Mouse (Mus musculus) naive thymus-derived CD4-positive, alpha-beta T cell, adult 2 months (primary cell): Measurements from ENCODE around the gene Hoxa4.

Experiments
- DNase-seq: peaks from one replicate; pipeline ENCODE4 v3.0.0-alpha.2; 2011; ENCODE audit warnings: low read depth

Hoxa4 gene

DNA sequence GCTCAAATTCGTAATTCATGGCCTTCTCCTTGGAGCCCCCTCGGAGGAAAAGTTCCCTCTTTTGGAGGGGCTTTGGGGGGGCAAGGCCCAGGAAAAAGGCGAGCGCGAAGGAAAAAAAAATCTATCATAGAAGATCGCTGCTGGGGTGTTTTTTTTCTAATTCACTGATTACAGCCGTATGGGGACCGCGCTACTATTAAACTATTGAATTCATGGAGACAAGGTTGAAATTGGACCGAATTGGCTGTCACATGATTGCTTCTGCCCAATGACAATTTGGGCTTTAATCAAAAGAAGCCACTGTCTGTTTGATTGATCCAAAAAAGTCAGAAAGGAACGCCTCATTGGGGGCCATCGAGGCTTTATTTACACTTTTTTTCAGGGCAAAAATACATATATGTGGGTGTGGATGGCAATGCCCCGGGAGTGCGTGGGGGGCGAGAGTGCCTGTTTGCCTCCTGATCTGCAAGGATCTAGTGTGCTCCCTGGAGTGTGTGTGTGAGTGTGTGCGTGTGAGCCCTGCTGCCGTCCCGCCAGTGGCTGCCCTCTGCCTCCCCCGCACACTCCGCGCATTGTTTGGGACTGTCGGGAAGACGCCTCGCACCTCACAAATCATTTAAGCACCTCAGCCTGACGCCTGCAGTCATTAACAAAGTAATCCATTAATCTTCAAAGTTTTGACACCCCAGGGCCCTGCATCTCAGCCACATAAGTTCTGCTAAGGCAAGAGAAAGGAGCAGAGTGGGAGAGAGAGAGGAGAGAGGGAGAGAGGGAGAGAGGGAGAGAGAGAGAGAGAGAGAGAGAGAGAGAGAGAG lies 26.7 kb downstream of the Hoxa4 start, which contains the start of gene Hoxa2:
Gene Hoxa2 (minus strand): TSS at position 206 of the 815 bp plus-strand sequence.
- no peak for DNase-seq

DNA sequence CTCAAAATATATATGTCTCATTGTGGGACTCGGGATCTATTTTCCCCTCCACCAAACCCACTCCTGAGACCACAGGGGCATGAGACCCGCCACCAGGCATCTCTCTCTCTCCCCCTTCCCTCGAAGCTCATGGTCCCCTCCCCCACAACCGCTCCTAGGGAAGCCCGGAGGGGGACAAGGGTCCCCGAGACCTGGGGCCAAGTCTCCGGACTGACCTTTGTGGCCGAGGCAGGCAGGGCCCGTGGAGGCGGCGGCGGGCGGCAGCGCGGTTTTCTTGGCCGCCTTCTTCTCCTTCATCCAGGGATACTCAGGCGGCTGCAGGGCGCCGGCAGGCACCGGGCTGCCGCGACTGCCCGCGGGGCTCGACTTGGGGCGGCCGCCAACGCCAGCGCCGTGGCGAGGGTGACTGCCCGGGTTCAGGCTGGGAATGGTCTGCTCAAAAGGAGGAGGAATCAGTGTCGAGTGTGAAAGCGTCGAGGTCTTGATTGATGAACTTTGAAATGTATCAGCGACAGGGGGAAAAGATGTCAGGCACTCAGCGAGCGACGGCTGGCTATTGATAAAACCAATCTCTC lies 27.4 kb downstream of the Hoxa4 start:
- DNase-seq: no peak

DNA sequence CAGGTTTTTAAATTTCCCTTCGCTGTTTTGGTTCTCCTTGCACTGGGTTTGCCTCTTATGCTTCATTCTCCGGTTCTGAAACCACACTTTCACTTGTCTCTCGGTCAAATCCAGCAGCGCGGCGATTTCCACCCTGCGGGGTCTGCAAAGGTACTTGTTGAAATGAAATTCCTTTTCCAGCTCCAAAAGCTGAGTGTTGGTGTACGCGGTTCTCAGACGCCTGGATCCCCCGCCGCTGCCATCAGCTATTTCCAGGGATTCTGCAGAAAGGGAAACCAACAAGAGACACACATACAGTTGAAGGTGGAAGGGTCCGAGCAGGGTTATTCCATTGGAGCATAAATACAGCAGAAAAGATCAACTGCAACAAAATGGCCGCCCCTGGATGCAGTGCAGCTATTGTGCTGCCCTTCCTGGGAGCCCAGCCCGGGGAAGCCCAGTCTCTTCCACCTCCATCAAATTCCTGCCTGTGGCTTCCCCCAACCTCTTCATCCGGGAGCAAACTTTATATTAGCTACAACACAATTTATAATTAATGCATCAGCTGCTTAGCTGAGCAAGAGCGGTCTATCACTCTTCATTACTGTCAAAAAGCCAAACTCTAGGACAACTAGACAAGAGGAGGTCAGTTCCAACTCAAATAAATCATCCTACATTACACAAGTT lies 28.1 kb downstream of the Hoxa4 start:
- DNase-seq: no peak

DNA sequence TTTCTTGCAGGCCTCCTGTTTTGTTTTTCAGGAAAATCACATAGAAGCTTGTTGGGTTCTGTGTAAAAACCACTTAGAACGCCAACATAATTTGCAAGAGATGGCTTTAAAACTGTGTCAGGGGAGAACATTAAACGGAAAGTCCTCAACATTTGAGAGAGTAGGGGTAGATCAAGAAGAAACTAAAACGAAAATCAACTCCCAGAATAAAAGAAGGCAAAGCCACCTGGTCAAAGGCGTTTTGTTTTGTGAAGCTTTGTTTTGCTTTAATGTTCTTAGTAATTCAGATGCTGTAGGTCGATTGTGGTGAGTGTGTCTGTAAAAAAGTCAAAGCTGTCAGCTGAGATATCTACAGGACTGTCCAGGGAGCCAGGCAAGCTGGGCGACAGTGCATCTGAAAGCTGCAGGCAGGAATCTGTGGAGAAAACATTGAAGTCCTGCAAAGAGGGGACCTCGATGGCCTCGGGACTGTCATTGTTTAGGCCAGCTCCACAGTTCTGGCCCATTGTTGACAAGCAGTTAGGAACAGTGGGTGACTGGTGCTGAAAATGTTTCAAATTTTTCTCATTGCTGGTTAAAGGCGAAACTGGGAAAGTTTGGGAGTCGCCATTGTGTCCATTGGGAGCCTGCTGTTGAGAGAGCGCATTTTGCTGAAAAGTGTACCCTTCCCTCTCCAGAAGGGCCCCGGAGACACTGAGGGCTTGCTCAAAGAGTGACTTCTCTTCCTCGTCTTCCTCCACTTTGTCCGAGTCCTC lies 28.8 kb downstream of the Hoxa4 start:
- DNase-seq: no peak

DNA sequence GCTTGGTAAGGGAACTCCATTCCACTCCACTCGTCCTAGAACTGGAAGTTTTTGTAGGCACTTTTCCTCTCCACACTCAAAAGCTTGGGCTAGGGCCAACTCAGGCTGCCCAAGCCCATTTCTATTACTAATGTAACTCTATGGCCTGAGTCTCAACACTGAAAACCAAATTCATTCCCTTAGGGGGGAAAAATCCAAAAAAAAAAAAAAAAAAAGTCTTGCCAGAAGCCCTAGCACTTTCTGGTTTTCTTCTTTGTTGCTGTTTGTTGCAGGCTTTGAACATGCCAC lies 29.5 kb downstream of the Hoxa4 start:
- DNase-seq: no peak

DNA sequence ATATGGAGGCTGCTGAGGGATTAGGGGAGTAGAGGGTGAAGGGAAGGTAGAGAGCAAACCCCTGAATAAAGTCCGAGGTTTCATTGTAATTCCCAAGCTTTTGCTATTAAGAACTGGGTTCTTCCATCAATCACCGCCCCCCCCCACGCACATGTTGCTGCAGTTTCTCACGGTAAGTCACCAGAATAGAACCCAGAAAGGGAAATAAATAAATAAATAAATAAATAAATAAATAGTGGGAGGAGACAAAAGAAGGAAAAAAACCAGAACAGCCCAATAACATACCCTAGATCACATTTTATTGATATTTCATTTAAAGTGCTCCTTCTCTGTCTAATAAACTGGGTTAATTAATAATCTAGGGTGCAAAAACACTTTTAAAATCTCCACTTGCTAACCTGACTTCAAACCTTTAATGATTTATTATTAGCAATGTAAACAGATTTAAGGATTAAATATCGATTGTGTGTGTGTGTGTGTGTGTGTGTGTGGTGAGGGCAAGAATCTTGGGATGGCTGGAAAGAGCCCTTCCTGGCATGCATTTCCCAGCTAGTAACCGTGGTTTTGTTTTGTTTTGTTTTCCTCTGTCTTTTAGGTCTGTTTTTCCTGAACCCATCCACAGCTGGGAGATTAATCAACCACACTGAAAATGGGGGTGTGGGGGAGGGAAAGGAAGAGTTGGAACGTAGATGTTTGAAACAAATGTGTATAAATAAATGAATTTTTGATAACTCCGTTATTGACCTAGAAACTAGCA lies 30.0 kb downstream of the Hoxa4 start:
- DNase-seq: no peak

DNA sequence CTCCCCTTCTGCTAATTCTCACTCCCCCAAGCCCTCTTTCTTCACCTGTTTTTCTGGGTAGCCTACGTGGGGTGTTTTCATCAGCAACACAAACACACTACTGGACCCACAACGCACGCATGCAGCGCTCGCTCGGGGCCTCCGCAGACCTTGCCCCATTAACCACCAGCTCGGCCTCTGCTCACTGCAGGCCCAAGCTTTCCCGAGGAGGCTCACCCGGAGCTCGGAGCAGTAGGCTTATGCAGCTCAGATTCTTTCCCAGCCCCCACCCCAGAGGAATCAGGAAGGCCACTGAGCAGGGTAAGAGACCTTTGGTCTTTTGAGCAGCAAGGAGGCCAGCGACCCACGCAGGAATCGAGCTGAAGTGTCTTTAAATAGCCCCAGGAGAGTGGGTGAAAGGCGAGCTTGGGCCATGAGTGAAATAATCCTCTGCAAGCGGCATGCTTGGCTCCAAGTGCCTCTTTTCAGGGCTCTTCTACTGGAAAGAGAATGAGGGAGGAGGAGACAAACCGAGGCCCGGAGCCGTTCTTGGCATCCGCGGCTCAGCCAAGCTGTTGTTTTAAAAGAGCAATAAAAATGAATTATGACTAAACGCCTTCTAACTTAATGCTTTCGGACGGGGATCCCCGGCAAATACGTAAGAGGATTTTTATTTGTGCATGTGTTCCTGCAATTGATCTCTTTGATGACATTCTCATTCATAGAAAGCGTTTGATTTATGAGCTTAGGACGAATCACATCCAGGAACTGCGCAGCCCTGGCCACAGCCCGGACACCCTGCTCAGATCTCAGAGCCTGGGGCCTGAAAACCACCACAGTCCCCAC lies 30.8 kb downstream of the Hoxa4 start:
- no peak for DNase-seq

DNA sequence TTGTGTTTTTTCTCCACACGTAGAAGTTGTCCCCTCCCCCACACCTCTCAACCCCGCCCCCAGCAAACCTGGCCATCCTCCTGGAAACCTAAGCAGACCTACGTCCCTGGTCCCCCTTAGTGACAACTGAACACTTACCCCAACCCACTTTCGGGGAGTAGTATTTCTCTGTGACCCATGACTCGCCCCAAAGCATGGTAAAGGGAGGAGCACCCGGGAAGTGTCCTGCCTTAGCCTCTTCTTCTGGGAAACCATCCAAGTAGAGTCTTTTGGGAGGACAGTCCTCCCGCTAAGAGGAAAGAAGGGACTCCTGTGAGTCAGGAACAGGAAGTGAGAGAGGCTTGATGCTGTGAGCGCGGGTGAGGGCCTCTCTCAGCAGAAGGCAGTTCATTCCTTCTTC lies 31.6 kb downstream of the Hoxa4 start:
- DNase-seq: peak; percentile 24

DNA sequence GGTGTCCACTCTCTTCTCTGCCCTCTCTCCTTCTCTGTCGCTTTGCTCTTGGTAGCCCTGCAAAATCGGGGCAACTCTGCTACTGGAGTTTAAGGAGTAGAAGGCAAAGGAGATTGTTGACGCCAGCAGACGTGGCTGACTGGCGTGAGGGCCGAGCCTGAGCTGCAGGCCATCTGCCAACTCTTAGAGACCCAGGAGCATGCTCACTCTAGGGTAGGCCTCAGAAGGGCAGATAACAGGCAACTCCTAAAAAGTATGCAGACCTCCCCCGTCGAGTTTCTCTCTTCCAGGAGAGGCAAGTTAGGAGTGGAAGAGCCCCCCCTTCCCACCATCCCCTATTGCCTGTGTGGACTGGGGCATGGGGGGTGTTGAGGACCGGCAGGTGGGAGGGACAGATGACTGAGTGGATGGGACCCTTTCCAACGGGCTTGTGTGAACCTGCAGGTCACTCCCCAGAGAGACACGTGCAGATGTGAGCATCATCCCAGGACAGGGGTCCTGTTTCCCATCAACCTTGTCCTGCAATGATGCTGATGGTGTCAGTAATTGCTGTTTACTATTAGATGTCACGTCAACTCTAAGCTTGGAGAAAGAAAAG lies 32.3 kb downstream of the Hoxa4 start:
- peak; percentile 23 for DNase-seq

DNA sequence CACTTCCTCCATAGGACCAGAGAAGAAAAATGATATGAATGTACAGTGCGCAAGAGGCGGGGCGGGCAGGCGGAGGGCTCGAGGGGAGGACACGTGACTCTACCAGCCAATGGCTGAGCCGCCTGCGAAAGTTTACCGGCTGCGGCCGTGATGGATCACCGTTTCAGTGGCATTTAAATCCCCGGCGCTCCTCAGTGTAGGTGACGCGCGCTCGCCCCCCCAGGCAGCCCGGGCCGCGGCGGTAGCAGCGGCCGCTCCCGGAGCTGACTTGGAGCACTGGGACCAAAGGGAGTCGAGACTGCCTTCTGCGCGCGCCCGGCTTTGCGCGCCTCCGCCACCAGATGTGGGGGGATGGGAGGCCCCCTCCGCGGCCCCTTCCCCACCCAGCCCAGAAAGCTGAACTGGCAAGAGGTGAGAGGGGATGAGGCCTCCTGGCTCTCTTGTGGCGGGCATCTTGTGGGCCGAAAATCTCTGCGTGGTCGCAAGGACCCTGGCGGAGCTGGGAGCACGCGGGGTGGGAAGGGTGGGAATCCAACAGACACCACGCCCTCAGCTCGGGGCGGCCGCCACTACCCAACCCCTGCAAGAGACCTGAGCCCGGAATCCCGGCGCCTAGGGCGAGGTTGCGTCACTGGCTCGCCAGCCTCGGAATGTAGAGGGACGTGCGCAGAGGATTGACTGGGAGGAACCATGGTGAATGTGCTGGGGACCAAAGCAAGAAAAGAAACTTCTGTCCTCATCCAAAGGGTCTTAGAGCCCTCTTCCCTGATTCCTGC lies 33.1 kb downstream of the Hoxa4 start, which contains the start of gene Hoxa1:
Gene Hoxa1 (minus strand): TSS at position 42 of the 776 bp plus-strand sequence.
- peak; percentile 85 for DNase-seq

DNA sequence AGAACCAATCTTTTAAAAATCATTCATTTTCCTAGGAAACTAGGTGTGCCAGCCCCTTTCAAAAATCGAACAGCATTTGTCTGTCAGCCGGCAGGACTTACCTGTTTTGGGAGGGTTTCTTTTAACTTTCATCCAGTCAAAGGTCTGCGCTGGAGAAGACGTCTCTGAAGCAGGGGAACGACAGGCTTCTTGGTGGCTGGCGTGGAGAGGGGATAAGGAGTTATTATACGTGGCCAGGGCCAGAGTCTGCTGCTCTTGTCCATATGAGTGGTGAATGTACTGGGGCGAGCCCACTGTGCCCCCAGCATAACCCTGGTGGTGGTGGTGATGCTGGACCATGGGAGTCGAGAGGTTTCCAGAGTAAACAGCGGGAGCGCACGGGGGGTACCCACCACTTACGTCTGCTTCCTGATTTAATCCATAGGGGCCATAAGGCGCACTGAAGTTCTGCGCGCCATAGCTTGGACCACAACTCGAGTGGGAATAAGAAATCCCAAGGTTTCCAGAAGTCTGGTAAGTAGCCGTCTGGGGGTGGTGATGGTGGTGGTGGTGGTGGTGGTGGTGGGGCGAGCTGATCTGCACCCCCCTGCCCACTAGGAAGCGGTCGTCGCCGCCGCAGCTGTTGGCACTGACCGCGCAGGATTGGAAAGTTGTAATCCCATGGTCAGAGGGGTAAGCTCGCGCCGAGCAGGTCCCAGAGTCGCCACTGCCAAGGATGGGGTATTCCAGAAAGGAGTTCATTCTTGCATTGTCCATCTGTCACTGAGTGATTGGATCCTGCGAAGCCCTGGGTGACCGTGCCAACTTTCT lies 33.9 kb downstream of the Hoxa4 start:
- peak; percentile 33 for DNase-seq

DNA sequence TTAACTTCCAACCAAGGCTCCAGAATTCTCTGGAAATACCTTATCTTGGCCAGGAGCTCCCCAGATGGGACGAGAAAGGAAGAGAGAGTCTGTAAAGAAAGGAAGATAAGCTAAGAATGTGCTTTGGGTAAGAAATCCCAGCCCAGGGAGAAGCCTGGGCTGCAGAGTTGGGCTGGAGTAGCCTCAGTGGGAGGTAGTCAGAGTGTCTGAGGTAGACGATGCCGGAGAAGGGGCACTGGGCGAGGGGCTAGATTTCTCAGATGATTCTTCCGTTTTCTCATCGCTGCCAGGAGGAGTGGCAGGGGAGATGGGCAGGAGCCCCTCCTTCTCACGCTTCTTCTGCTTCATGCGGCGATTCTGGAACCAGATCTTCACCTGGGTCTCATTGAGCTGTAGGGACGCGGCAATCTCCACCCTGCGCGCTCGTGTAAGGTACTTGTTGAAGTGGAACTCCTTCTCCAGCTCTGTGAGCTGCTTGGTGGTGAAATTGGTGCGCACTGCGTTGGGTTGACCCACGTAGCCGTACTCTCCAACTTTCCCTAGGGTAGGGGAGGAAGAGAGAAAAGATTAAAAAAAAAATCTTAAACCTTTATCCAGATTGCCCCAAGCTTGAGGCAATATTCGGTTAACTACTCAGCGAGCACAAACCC lies 34.9 kb downstream of the Hoxa4 start:
- DNase-seq: no peak

DNA sequence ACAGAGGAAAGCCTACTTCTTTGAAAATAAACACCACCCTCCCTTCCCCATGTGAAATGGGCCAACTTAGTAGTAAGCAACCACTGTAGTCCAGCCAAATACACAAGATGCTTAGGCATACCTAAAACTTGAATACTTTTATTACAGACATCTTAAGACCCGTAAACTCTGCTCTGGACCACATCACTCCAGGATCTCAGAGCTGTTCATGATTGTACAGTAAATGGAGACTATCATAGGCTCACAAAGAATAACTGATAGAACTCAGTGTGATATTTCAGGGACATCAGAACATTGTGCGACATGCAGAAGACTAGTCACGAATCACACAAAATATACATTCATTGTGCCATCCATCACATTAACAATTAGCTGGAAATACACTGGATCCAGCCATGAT lies 36.1 kb downstream of the Hoxa4 start:
- DNase-seq: no peak

DNA sequence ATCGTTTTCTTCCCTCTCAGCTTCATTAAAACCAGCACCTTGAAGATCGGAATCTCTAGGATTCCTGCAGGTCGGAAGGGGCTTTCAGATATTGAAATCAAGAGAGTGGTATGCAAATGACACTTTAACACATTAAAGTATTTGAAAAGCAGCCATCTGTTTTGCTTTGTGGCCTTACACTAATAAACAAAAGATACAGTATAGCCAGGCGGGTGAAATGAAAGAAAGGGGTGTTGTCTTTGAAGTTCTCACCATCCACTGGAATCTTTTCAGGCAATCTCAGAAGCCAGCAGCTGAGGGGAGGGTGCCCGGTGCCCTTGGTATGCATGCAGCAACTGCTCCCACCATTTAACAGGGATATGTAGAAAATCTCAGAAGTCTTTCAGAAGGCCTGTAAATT lies 37.5 kb downstream of the Hoxa4 start:
- no peak for DNase-seq

DNA sequence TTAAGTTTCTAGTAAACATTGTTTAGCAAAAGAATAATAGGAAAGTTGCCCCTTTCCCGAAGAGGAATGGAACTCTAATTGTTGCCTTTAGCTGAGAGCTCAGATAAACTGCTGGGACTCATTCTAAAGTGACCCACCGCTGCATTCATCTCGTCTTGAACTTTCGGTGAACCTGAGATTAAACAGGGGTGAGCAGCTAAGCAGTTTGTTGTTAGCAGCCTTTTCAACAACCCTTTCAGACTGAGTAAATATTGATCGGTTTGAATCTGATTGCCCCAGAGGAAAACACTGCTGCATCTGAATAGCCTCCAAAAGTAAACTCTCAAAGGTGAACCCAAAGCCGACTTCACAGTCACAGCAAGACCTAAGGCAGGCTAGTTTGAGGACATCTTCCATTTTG lies 38.3 kb downstream of the Hoxa4 start:
- no peak for DNase-seq

DNA sequence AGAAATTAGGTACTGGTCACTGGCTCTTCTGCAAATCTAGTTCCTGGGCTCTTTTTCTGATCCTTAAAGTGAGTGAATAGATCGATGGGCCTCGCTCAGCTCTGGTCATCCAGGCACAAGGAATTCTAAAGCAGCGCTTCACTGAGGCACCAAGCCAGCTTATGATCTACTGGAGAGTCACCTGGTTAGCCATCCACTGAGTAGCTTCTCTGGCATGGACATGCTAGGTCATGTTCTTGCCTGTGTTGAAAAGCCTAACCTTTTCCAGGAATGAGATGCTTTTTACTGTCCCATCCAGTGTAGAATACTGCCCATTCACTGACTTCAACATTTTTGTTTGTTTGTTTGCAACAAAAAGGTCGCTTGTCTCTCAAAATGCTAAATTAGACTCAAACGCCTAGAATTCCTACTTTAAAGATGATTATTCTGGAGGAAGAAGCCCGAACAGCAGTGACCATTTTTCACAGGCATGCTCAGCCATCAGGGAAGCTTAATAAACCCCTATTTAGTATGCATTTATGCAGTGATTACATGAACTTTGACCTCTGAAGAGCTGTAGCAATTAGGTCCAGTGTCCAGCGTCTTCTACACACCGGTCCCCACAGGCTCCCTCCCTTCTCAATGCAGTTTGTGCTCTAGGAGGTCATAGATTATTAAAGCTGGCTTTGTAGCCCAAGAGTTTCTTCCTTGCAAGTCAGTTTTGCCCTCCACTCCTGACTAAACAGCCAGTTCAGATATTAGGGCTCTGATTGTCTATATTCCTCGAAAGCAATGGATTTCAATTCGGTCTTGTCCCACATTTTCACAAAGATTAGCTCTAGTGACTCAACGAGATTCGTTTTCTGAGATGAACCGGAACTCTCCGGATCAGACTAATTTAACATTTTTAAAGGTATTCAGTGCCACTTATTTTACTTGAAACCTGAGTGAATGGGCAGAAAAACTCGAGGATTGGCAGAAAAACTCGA lies 39.0 kb downstream of the Hoxa4 start:
- DNase-seq: no peak

DNA sequence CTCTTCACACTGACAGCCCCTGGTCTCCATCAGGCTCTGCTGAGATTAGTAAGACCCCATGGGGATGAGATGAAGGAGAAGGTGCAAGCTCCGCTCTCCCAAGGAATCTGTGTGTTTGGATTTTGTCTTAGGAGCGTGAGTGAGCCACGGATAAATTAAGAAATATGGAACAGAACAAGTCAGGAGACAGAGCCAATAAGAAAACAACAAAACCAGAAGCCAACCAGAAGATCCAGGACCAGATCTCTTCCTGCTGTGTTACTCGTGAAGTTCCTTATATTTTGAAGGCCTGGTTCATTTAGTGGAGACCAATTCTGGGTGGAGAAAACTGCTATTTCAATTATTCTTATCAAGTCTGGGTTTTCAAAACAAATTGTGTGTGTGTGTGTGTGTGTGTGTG lies 40.0 kb downstream of the Hoxa4 start:
- DNase-seq: no peak
